Mouse (Mus musculus) urinary bladder, postnatal 25 days (tissue): ENCODE results near the gene Tmem191c.

Experiments used
- DNase-seq: peaks from one replicate; pipeline ENCODE4 v3.0.0; 2022; ENCODE audit warnings: low spot score

Tmem191c gene

DNA sequence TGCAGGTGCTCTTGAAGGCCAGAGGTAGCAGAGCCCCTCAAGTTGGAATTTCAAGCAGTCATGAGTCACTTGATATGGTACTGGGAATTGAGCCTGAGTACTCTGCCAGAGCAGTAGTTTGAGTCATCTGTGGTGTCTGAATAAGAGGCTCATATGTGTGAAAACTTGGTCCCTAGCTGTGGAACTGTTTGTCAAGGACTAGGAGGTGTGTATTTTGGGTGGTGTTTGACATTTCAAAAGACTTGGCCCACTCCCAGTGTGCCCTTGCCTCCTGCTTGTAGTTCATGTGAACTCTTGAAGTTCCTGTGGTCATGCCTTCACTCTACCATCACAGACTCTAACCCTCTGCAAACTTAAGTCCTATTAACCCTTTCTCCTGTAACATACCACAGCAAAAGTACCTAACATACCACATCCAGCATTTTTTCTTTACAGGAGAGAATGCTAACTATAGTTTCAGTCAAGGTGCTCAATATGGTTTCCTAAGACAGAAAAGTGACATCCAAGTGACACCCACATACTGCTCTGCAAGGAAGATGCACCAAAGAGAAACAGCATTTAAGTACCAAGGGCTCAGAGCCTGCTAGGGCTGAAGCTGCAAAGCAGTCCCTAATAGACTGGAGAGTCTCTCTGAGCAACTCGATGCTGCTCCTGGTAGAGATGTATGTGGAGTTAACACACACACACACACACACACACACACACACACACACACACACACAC, 54.1 kb downstream of the Tmem191c start:
- no peak for DNase-seq

DNA sequence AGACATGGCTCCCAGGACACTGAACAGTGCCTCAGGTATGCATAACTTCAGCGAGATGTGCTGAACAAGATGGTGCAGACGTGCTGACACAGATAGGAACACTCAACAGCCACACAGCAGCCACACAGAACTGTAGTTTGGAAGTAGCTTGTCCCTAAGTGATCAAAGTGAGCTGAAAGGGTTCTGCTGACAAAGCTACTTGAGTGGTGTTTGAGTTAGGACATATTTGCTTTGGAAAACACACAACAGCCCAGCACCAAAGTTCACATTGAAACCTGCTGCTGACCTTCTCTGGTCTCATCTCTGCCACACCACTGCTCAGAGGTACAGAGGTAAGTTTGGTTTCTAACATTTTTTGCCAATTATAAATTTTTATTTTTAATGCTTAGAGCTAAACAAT, 55.2 kb downstream of the Tmem191c start, which contains the start of gene Serpind1:
Gene Serpind1, plus strand, starts transcription at position 256 of the 400 bp plus-strand sequence.
- no peak for DNase-seq

DNA sequence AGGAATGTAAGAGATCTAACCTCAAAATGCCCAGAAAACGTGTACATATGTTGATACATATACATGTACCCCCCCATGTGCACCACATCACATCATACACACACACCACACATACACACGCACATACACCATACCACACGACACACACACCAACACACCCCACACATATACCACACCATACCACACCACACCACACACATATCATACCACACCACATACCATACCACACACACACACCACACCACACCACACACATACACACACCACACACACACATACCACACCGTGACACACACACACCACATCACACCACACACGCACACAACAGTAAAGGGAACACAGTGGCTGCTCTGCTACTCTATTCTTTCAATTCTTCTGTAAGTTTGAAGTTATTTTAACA, 56.0 kb downstream of the Tmem191c start:
- DNase-seq, result no peak
